Mouse (Mus musculus) intestine, postnatal 0 days (tissue): ENCODE results near the gene Slc8a3. TPM values are rescaled to one million over a fixed set of nuclear protein-coding genes. Genes with fewer than 3 reads are reported as not detected.

Source experiments
- ATAC-seq: fragments of 200-750 bp; cut with Nextera tagmentation; 2 replicates; pipeline ENCODE4 v1.8.0; 2017; ENCODE audit warnings: mild to moderate bottlenecking, moderate TSS enrichment, moderate library complexity
- H3K27ac ChIP-seq: fragments of 300-500 bp; sonication (generic); 2 replicates; pipeline ENCODE4 v1.5.1; 2014; ENCODE audit warnings: mild to moderate bottlenecking, low read depth, low read length, moderate library complexity
- H3K27me3 ChIP-seq: fragments of 300-500 bp; sonication (generic); replicated peaks from 2 replicates; pipeline ENCODE4 v1.6.1; 2014; ENCODE audit warnings: low read length, mixed read lengths; ENCODE audit not compliant: control insufficient read depth, insufficient read depth
- H3K36me3 ChIP-seq: fragments of 300-500 bp; sonication (generic); 2 replicates; pipeline ENCODE4 v1.6.1; 2014; ENCODE audit warnings: mild to moderate bottlenecking, moderate library complexity; ENCODE audit not compliant: control insufficient read depth, insufficient read depth
- H3K4me1 ChIP-seq: fragments of 300-500 bp; sonication (generic); replicated peaks from 2 replicates; pipeline ENCODE4 v1.6.1; 2014; ENCODE audit warnings: antibody characterized with exemption, low read length, mixed read lengths; ENCODE audit not compliant: control insufficient read depth, insufficient read depth
- H3K4me2 ChIP-seq: fragments of 300-500 bp; sonication (generic); replicated peaks from 2 replicates; pipeline ENCODE4 v1.6.1; 2014; ENCODE audit warnings: low read depth, mild to moderate bottlenecking, moderate library complexity
- H3K4me3 ChIP-seq: fragments of 300-500 bp; sonication (generic); 2 replicates; pipeline ENCODE4 v1.5.1; 2014; ENCODE audit warnings: low read depth, low read length
- H3K9ac ChIP-seq: fragments of 300-500 bp; sonication (generic); 2 replicates; pipeline ENCODE4 v1.6.1; 2014; ENCODE audit warnings: mild to moderate bottlenecking, low read depth, low read length
- H3K9me3 ChIP-seq: fragments of 300-500 bp; sonication (generic); 2 replicates; pipeline ENCODE4 v1.6.1; 2016; ENCODE audit warnings: mixed run types; ENCODE audit not compliant: control insufficient read depth
- CTCF ChIP-seq: sonication (generic); IDR thresholded peaks from 2 replicates; pipeline ENCODE4 v1.5.1; 2016; ENCODE audit warnings: low read depth, mild to moderate bottlenecking, control low read depth, antibody characterized with exemption, moderate library complexity
- WGBS: fragments of 180-500 bp; shearing (Covaris S2); extraction: QIAGEN DNeasy Blood & Tissue Kit; methylation state at CpG from one replicate; pipeline ENCODE4 v1.1.7; 2014; 5-methylcytosine and 5-hydroxymethylcytosine counted together
- polyA plus RNA-seq: library from polyadenylated mRNA; unstranded; fragments of >200 nt; fragmentation: Nextera tagmentation; extraction: Ambion mirVana; gene quantifications from 2 replicates; pipeline ENCODE4 v1.2.1, GENCODE M21; 2015

Slc8a3 gene
- polyA plus RNA-seq, 1 experiment from 2014 or later = 0.30 TPM

DNA sequence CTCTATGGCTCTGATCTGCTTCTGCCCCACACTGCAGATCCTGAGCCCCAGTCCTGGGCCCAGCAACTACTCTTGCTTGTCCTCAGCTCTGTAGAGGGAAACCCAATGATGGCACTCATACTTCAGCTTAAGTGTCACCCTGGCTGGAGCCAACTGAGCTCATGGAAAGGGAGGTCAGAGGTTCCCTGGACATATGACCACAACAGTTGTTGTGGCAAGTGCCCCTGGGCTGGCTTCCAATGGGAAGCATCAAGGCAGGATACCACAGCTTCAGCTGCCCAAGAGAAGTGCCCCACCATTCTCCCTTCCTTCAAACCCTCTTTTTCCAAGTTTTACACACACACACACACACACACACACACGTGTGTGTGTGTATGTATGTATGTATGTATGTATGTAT, 88.5 kb downstream of the Slc8a3 start:
- no peaks in the 10 kb centered on the region for H3K4me1 ChIP-seq
- H3K9me3 ChIP-seq = no peaks in the 10 kb centered on the region
- H3K4me3 ChIP-seq = no peak overlapping the region
- ATAC-seq = no peak
- H3K4me2 ChIP-seq = no peak overlapping the region
- no peaks in the 10 kb centered on the region for H3K36me3 ChIP-seq
- no peak overlapping the region for H3K27ac ChIP-seq
- H3K27me3 ChIP-seq = no peaks in the 10 kb centered on the region
- 39% methylated on average over 1 of the region's 1 CpGs for WGBS
- TF ChIP-seq CTCF = no peak
- no peak overlapping the region for H3K9ac ChIP-seq

DNA sequence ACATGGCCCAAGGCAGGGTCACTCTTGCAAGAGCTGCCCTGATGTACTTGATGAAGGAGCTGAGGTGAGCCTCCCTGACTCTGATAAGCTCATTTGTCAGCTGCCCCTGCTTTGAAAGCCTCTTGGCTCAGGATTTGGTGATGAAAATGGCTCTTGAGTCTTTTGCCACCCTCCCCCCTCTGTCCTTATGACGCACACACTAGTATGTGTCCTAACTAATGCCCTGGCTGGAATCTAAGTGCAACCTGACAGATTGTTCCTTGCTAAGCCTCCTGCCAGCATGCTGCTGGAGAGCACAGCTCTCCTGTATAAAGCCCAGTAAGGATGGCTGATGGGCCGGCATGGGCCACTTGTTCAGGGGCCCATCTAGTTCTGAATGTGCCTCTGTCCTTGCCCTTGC, 91.3 kb downstream of the Slc8a3 start:
- 80% methylated on average over 2 of the region's 2 CpGs for WGBS
- no peaks in the 10 kb centered on the region for H3K36me3 ChIP-seq
- no peaks in the 10 kb centered on the region for H3K27me3 ChIP-seq
- H3K9me3 ChIP-seq = no peaks in the 10 kb centered on the region
- H3K4me3 ChIP-seq = no peak overlapping the region
- H3K4me1 ChIP-seq = no peaks in the 10 kb centered on the region
- no peak overlapping the region for H3K9ac ChIP-seq
- H3K4me2 ChIP-seq = no peak overlapping the region
- ATAC-seq = no peak
- H3K27ac ChIP-seq = no peak overlapping the region
- TF ChIP-seq CTCF = no peak

DNA sequence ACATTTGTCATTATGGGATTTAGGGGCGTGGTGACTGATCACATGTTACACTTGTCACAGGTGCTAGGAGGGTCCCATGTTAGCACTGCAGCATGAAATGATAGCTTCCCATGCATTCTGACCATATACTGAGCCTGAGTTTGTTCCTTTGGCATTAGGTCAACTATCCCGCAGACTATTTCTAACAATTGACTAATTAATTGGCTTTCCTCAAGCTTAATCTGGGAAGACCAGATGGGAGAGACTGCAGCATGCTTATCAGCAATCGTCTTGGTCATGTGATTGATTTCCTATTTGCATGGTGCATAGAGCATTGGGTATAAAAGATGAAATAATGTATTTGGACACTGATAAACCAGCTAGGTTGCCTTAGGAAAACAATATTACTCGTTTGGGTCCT, 91.9 kb downstream of the Slc8a3 start:
- Histone ChIP-seq H3K4me3 (no peak overlapping the region), H3K36me3 (no peaks in the 10 kb centered on the region), H3K27me3 (no peaks in the 10 kb centered on the region), H3K4me1 (no peaks in the 10 kb centered on the region), H3K9me3 (no peaks in the 10 kb centered on the region), H3K27ac (no peak overlapping the region), H3K9ac (no peak overlapping the region), H3K4me2 (no peak overlapping the region)
- WGBS = 66% methylated on average over 4 of the region's 4 CpGs
- ATAC-seq = no peak
- no peak for TF ChIP-seq CTCF

DNA sequence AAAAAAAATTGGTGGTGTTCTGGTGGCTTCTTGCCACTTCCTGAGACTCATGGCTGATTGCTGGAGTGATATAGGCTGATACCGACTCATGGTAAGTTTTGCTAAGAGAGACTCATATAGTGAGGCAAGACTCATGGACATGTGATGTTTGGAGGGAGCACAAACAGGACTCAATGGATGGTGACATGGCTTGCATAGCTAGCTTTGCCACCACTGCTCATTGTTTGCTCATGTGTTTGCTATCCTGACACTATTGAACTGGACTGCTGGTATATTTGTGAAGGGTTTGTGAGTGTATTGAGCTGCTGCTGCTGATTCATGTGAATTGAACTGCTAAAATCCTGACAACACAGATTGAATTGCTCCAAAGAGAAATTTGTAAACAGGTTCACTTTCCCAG, 95.8 kb downstream of the Slc8a3 start:
- H3K4me3 ChIP-seq = no peak overlapping the region
- no peak overlapping the region for H3K4me2 ChIP-seq
- no peaks in the 10 kb centered on the region for H3K27me3 ChIP-seq
- no peaks in the 10 kb centered on the region for H3K4me1 ChIP-seq
- H3K9ac ChIP-seq = no peak overlapping the region
- no peaks in the 10 kb centered on the region for H3K36me3 ChIP-seq
- no peak overlapping the region for H3K27ac ChIP-seq
- WGBS = 88% methylated on average over 1 of the region's 1 CpGs
- no peak for ATAC-seq
- TF ChIP-seq CTCF = no peak
- H3K9me3 ChIP-seq = no peaks in the 10 kb centered on the region

DNA sequence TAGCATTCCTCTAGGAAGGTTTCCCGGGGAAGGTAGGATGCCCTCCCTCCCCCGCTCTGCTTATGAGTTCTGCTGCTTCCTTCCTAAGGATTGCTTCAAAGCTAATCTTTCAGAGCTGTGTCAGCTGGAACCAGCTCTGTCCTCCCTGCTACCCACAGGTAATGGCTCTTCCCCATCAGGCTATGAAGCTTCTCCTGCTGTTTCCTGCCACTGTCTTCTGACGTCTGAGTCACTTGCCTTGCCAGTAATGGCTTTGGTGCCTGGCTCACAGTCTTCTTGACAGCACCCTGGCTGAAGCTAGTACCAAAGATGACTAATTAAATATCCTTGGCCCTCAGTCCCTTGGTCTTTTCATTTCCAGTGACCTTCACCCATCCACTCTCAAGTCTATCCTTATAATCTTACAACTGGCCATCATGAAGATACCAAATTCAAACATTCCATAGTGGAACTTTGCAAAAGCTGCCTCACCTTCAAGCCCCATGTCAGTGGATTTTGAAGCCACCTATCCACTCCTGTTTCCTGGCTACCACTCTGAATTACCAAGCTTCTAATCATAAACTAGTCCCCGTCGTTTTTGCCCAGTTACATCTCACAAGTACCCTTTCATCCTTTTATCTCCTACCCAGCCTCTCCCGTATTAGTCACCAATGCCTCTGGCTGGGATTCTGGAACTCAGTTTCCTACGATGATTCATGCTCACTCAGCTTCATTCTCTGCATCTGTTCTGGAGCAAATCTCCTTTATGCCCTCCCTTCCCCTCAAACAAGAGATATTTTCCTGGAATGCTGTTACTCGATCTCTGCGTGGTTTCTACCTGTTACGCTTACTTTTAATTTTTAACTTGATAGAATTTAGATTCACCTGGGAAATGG, 97.3 kb downstream of the Slc8a3 start:
- 82% methylated on average over 10 of the region's 10 CpGs for WGBS
- no peak overlapping the region for H3K9ac ChIP-seq
- no peaks in the 10 kb centered on the region for H3K4me1 ChIP-seq
- H3K4me3 ChIP-seq = no peak overlapping the region
- no peaks in the 10 kb centered on the region for H3K36me3 ChIP-seq
- H3K4me2 ChIP-seq = no peak overlapping the region
- H3K27me3 ChIP-seq = no peaks in the 10 kb centered on the region
- no peaks in the 10 kb centered on the region for H3K9me3 ChIP-seq
- ATAC-seq = no peak
- no peak overlapping the region for H3K27ac ChIP-seq
- TF ChIP-seq CTCF = no peak

DNA sequence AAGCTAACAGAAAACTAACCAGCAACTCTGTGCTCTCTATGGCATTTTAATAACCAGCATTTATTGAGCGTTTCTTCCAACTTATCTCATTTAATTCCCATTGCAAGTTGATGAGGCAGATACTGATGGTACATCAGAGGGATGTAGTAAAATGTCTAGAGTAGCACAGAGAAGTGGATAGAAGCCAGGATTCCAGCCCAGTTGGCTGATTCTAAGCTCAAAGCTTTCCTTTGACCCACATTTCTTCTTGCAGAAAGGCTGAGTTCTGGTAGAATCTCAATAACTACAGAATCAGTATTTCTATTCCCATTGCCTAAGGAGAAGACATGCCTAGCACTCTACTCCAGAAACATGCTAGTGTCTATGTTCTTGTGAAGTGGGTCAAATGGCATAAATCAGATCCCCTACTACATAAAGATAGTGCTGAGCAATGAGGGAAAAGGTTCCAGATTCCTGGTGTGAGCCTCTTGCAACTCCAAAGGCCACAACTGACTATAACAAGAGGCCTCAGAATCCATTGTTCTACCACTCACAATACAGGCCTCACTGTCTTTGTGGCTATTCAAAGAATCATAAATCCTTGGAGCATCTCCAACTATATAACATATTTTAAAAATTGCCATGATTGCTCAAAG, 99.1 kb downstream of the Slc8a3 start:
- H3K4me1 ChIP-seq = no peaks in the 10 kb centered on the region
- no peaks in the 10 kb centered on the region for H3K9me3 ChIP-seq
- no peak overlapping the region for H3K9ac ChIP-seq
- H3K27ac ChIP-seq = no peak overlapping the region
- no peak overlapping the region for H3K4me2 ChIP-seq
- 92% methylated on average over 1 of the region's 1 CpGs for WGBS
- H3K27me3 ChIP-seq = no peaks in the 10 kb centered on the region
- no peak overlapping the region for H3K4me3 ChIP-seq
- no peak for TF ChIP-seq CTCF
- no peaks in the 10 kb centered on the region for H3K36me3 ChIP-seq
- no peak for ATAC-seq
